Mouse (Mus musculus) erythroblast, embryonic 14.5 days (primary cell): Measurements from ENCODE around the gene Ldha. TPM values are rescaled to one million over a fixed set of nuclear protein-coding genes. Genes with fewer than 3 reads are reported as not detected.
"Not testable (repeated sequence)": the region's sequence is repeated elsewhere in the genome, so short reads cannot be mapped to it uniquely, and the experiment has no call there.

Experiments
- H3K27me3 ChIP-seq: 2 replicates; pipeline ENCODE4 v1.6.1; 2012; ENCODE audit warnings: inconsistent platforms; ENCODE audit not compliant: control insufficient read depth
- H3K36me3 ChIP-seq: 2 replicates; pipeline ENCODE4 v1.6.1; 2012; ENCODE audit warnings: mild to moderate bottlenecking, inconsistent platforms; ENCODE audit not compliant: control insufficient read depth
- H3K4me1 ChIP-seq: 2 replicates; pipeline ENCODE4 v1.6.1; 2012; ENCODE audit warnings: inconsistent platforms; ENCODE audit not compliant: control insufficient read depth
- H3K4me3 ChIP-seq: replicated peaks from 2 replicates; pipeline ENCODE3; 2012; ENCODE audit warnings: moderate library complexity, mild to moderate bottlenecking, inconsistent platforms
- H3K9me3 ChIP-seq: 2 replicates; pipeline ENCODE4 v1.6.1; 2012; ENCODE audit warnings: low read length, inconsistent platforms, mixed read lengths; ENCODE audit not compliant: control insufficient read depth
- GATA1 ChIP-seq: IDR thresholded peaks from 2 replicates; pipeline ENCODE4 v1.6.1; 2012; ENCODE audit warnings: low read length, inconsistent platforms, mixed read lengths
- TAL1 ChIP-seq: IDR thresholded peaks from 3 replicates; pipeline ENCODE4 v1.6.1; 2012; ENCODE audit warnings: low read length, inconsistent platforms, mixed read lengths
- polyA plus RNA-seq: library from polyadenylated mRNA; stranded (reverse); fragments of >175 nt; gene quantifications from 2 replicates; pipeline ENCODE4 v1.2.3, GENCODE M21; 2012

The Ldha gene
- polyA plus RNA-seq, 1 experiment, result 18.0 TPM

DNA sequence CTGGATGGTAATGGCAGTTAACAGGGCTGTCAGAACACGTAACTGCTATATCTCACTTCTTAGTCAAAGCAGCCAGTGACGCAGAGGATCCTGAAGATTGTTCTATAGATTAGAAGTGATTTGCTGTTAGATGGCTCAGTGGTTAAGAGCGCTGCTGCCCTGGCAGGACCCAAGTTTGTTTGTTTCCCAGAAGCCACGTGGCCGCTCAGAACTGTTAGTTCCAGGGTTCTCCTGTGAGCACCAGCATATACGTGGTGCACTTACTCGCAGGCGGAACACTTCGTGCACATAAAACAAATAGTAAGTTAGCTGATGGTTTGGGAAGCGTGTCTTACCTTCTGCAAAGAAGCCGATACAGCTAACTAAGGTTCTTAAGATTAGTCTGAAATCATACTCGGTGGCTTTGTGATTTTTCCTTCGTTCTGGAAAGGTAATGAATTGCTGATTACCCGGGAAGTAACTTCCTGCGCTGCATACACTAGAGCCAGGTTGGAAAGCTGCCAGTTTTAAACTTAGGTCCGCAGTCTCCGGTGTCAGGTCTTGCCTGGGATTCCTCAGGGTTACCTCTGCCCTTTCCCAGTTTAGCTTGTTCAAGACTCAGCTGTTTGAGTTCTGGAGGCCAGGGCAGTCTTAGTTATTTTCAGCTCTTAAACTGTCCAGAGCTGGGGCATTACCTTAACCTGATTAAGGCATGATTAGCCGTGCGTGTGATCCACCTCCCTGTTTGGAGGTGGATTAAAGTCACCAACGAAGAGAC is 14.1 kb upstream of the Ldha start:
- Histone ChIP-seq H3K9me3 (no peaks in the 10 kb centered on the region), H3K27me3 (no peaks in the 10 kb centered on the region), H3K4me3 (no peak overlapping the region), H3K4me1 (peaks cover 17% of the 10 kb centered on the region), H3K36me3 (peaks cover 21% of the 10 kb centered on the region)
- TF ChIP-seq GATA1 (no peak), TAL1 (no peak)

DNA sequence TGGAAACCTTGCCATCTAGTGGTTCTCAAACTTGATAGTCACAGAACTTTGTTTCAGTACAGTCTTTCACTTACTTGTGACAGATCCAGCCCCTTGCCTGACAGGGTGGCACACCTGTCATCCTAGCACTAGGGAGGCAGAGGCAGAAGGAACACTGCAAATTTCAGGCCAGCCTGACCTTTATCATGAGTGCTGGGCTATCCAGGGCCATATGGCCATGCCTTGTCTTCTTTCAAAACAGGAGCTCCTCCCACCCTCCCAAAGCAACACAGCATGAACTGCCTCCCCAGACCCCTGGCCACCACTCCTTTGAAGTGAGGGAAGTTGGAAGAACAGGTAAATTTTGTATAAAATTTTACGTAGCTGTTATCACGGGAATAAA is 13.5 kb upstream of the Ldha start:
- Histone ChIP-seq H3K27me3 (no peaks in the 10 kb centered on the region), H3K4me1 (peaks cover 22% of the 10 kb centered on the region), H3K4me3 (no peak overlapping the region), H3K36me3 (peaks cover 15% of the 10 kb centered on the region), H3K9me3 (no peaks in the 10 kb centered on the region)
- no peak for TF ChIP-seq GATA1
- TF ChIP-seq TAL1, result no peak

DNA sequence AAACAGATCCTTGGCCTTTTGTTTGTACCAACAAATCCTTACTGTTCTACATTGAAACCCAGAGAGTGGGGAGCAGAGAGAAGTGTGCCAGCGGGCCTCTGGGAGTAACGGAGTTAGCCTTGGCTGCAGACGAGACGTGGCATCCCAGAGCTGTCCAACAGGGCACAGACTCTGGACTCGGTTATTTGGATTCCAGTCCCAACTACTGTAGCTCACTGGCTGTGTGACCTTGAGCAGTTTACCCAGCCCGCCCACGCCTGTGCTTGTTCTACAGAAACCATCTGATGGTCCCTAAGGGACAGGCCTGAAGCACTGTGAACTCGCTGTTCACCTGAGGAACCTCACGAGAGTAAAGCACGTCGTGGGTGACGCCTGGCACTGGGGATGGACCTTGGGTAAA is 11.4 kb upstream of the Ldha start:
- H3K27me3 ChIP-seq, result no peaks in the 10 kb centered on the region
- H3K9me3 ChIP-seq, result no peaks in the 10 kb centered on the region
- no peak for TF ChIP-seq TAL1
- TF ChIP-seq GATA1, result no peak
- no peak overlapping the region for H3K4me3 ChIP-seq
- peaks cover 36% of the 10 kb centered on the region for H3K4me1 ChIP-seq
- no peaks in the 10 kb centered on the region for H3K36me3 ChIP-seq

DNA sequence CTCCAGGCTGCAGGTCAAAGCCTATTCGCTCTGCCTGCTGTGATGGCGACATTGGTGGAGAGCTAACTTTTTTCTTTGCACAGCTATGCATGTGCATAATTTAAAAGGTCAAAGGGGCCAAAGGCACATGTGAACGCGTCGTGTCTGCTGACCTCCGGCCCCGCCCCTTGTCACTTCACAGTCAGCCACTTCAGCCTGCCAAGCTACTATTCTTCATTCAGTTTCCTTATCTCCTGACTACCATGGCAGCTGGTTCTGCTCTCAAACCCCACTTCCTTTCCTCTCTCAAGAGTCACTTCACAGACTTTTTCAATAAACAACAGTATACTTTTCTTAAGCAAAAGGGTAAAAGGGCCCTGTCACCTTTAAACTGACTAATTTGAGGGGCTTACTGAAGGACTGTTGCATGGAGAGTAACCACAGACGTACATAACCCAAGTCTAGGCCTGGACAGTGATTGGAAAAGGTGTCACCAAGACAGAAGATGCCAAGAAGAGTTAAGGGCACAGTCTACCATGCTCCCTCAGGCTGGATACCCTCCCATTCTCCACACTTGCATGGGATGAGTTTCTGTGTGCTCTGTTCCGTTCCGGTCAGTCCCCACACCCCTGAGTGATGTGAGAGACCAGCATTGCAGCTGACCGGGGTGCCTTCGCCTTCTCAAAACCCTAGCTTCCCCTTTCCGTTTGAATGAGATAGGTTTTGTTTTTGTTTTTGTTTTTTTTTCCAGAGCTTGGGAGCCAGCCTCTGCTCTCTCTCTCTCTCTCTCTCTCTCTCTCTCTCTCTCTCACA is 10.3 kb upstream of the Ldha start:
- Histone ChIP-seq H3K36me3 (no peaks in the 10 kb centered on the region), H3K4me3 (no peak overlapping the region), H3K27me3 (no peaks in the 10 kb centered on the region), H3K9me3 (no peaks in the 10 kb centered on the region), H3K4me1 (peaks cover 36% of the 10 kb centered on the region)
- TF ChIP-seq TAL1 (no peak), GATA1 (no peak)

DNA sequence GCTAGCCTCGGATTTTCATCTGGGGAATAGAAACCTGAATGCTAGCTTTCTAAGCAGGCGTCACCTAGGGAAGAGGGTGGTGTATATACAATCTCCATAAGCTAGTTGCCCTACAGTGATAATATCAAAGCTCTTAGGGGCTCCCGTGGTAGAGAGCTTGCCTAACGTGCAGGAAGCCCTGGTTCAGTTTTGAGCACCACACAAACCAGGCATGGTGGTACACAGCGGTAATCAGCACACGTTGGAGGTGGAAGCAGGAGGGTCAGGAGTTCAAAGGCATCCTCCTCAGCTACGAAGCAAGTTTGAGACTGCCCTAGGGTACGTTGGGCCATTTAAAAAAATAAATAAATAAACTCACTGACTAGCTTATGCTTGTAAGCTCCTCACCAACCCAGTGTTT is 9.6 kb upstream of the Ldha start:
- Histone ChIP-seq H3K9me3 (no peaks in the 10 kb centered on the region), H3K4me1 (peaks cover 36% of the 10 kb centered on the region), H3K4me3 (no peak overlapping the region), H3K36me3 (no peaks in the 10 kb centered on the region), H3K27me3 (no peaks in the 10 kb centered on the region)
- no peak for TF ChIP-seq TAL1
- TF ChIP-seq GATA1, result no peak

DNA sequence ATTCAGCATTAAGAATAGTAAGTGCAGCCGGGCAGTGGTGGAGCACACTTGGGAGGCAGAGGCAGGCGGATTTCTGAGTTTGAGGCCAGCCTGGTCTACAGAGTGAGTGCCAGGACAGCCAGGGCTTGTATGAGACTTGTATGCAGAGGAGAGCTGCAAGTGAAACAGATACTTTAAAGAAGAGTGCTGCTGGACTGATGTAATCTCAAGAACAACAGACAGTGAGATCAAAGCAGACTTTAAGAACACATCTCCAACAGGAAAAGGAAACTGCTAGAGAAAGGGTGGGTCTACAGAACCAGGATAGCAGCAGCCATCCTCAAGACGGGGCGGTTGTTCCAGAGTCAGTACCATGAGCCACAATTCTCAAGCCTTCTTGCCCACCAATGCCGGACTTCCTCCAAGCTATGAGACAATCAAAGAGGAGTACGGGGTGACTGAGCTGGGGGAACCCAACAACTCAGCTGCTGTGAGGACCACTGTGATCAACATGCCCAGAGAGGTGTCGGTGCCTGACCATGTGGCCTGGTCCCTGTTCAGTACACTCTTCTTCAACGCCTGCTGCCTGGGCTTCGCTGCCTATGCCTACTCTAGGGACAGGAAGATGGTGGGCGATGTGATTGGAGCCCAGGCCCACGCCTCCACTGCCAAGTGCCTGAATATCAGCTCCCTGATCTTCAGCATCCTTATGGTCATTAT is 9.0 kb upstream of the Ldha start:
- not testable (repeated sequence) for H3K4me3 ChIP-seq

DNA sequence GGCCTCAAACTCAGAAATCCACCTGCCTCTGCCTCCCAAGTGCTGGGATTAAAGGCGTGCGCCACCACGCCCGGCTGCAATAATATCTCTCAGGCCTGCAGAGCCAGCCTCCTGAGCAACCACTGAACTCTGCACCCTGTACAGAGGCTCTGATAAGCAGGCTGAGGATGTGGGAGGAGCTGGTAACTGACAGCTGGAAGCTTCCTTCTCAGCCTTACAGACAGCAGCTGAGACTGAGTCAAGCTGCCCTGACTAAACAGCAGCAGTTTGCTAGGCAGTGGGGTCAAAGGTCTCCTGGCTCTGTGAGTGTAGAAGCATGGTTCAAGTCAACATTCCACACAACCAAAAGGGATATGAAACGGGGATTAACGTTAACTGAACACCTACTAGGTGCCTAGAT is 8.0 kb upstream of the Ldha start:
- no peak overlapping the region for H3K4me3 ChIP-seq
- no peaks in the 10 kb centered on the region for H3K9me3 ChIP-seq
- TF ChIP-seq TAL1 (no peak), GATA1 (no peak)
- peaks cover 38% of the 10 kb centered on the region for H3K4me1 ChIP-seq
- H3K36me3 ChIP-seq, result no peaks in the 10 kb centered on the region
- no peaks in the 10 kb centered on the region for H3K27me3 ChIP-seq

More for the DNA sequence above, 9.0 kb upstream of the Ldha start:
- H3K4me1 ChIP-seq, result peaks cover 36% of the 10 kb centered on the region
- H3K27me3 ChIP-seq, H3K9me3 ChIP-seq, H3K36me3 ChIP-seq: not testable (repeated sequence)

DNA sequence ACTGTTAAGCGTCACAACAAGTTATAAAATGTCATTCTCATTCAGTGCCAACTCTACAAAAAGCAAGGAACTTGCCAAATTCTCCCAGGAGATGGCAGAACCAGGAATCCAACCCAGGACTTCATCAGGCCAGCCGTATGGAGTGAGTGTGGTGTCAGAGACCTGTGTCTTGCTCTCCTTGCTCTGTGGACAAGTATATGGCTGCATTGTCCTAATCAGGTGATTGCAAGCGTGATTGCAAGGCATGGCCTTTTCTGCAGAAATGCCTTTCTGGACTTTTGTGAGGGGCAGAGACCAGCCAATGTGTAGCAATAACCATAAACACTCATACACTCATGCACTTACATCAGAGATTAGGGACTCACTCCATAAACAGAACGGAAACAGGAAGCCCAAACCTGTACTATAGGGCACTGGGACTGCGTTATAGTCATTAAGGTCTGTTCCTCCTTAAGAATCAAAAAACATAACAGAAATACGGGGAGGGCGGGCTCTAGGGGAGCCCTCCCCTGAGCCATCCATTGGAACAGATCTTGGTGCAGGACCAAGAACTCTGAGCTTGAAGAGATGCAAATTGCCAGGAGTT is 7.5 kb upstream of the Ldha start:
- no peak for TF ChIP-seq TAL1
- TF ChIP-seq GATA1, result no peak
- H3K4me1 ChIP-seq, result peaks cover 39% of the 10 kb centered on the region
- no peaks in the 10 kb centered on the region for H3K27me3 ChIP-seq
- no peaks in the 10 kb centered on the region for H3K9me3 ChIP-seq
- no peak overlapping the region for H3K4me3 ChIP-seq
- no peaks in the 10 kb centered on the region for H3K36me3 ChIP-seq
